Mouse (Mus musculus): ENCODE results near the gene Gnb1. TPM values are rescaled to one million over a fixed set of nuclear protein-coding genes. Genes with fewer than 3 reads are reported as not detected.

The Gnb1 gene
- polyA plus RNA-seq, 1 experiment from 2014 or later, result 625 TPM

GRCm38 (mm10) chr4:155562725-155563399 lies 71.7 kb downstream of the Gnb1 start:
- peak overlapping the region; percentile 51 for H3K4me2 ChIP-seq (ENCODE audit: low read depth, severe bottlenecking)
- H3K27ac ChIP-seq (replicated peaks; ENCODE audit: low read depth, low read length), result peak overlapping the region; percentile 57; the same call in 1 of the 2 replicates
- DNase-seq (ENCODE audit: low spot score) (peak; percentile 55), ATAC-seq (ENCODE audit: insufficient number of reproducible peaks, low FRiP score, low TSS enrichment, low read depth) (no peak)
- peak overlapping the region; percentile 45 for H3K9ac ChIP-seq (ENCODE audit: low read length)
- WGBS, result 3% methylated on average over 19 of the region's 19 CpGs
- H3K27me3 ChIP-seq (ENCODE audit: control insufficient read depth, insufficient read depth, low read length), result no peaks in the 10 kb centered on the region
- peaks cover 11% of the 10 kb centered on the region; the same call in 1 of the 2 replicates for H3K36me3 ChIP-seq (ENCODE audit: control insufficient read depth, insufficient read depth, low read length)
- H3K4me1 ChIP-seq (ENCODE audit: control insufficient read depth, insufficient read depth, low read length), result peaks cover 20% of the 10 kb centered on the region
- H3K9me3 ChIP-seq (ENCODE audit: control insufficient read depth, low read length), result no peaks in the 10 kb centered on the region
- peak overlapping the region; percentile 9; the same call in 1 of the 2 replicates for H3K4me3 ChIP-seq (ENCODE audit: low read depth, low read length)

- H3K4me3 ChIP-seq (ENCODE audit: low read depth, low read length), result peak overlapping the region; percentile 73
- peak overlapping the region; percentile 74 for H3K27ac ChIP-seq (replicated peaks; ENCODE audit: low read depth, low read length)
- H3K4me1 ChIP-seq (ENCODE audit: control insufficient read depth, insufficient read depth, low read length), result peaks cover 20% of the 10 kb centered on the region
- WGBS, result under 1% methylated on average over 67 of the region's 69 CpGs
- no peaks in the 10 kb centered on the region for H3K9me3 ChIP-seq (ENCODE audit: control insufficient read depth, low read length)
- ATAC-seq (ENCODE audit: insufficient number of reproducible peaks, low FRiP score, low TSS enrichment, low read depth), result peak; percentile 94
- peaks cover 8% of the 10 kb centered on the region; the same call in 1 of the 2 replicates for H3K36me3 ChIP-seq (ENCODE audit: control insufficient read depth, insufficient read depth, low read length)
- no peaks in the 10 kb centered on the region for H3K27me3 ChIP-seq (ENCODE audit: control insufficient read depth, insufficient read depth, low read length)
- H3K4me2 ChIP-seq (ENCODE audit: low read depth, severe bottlenecking), result peak overlapping the region; percentile 86
- peak; percentile 97 for DNase-seq (ENCODE audit: low spot score)
- H3K9ac ChIP-seq (ENCODE audit: low read length), result peak overlapping the region; percentile 77
These were observed 72.5 kb downstream of the Gnb1 start for GRCm38 (mm10) chr4:155563400-155564231.

GRCm38 (mm10) chr4:155564315-155565069 lies 73.3 kb downstream of the Gnb1 start:
- Histone ChIP-seq H3K4me3 (ENCODE audit: low read depth, low read length) (peak overlapping the region; percentile 73), H3K36me3 (ENCODE audit: control insufficient read depth, insufficient read depth, low read length) (peaks cover 6% of the 10 kb centered on the region; the same call in 1 of the 2 replicates), H3K9ac (ENCODE audit: low read length) (peak overlapping the region; percentile 77), H3K27me3 (ENCODE audit: control insufficient read depth, insufficient read depth, low read length) (no peaks in the 10 kb centered on the region), H3K9me3 (ENCODE audit: control insufficient read depth, low read length) (no peaks in the 10 kb centered on the region), H3K27ac (replicated peaks; ENCODE audit: low read depth, low read length) (peak overlapping the region; percentile 74; the same call in 1 of the 2 replicates), H3K4me1 (ENCODE audit: control insufficient read depth, insufficient read depth, low read length) (peaks cover 20% of the 10 kb centered on the region), H3K4me2 (ENCODE audit: low read depth, severe bottlenecking) (peak overlapping the region; percentile 86)
- 12% methylated on average over 20 of the region's 20 CpGs for WGBS
- no peak for ATAC-seq (ENCODE audit: insufficient number of reproducible peaks, low FRiP score, low TSS enrichment, low read depth)
- DNase-seq (ENCODE audit: low spot score), result no peak

DNA sequence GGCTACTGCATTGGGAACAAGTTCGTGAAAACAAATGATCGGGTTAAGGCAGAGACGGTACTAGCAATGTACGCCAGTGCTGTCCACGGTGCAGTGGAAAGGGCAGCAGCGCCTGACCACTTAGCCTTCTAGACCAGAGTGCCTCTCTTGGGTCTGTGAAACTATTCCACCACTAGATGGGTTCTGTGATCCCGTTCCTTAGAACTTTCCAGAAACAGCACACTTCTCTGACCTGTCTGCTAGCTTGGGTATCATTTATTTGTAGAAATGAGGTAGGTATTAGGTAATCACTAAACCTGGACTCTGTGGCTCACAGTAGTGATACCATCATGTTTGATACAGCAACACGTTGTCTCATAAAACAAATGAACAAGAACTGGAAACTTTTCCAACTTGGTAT lies 75.4 kb downstream of the Gnb1 start:
- 52% methylated on average over 8 of the region's 8 CpGs for WGBS
- Histone ChIP-seq H3K36me3 (ENCODE audit: control insufficient read depth, insufficient read depth, low read length) (no peaks in the 10 kb centered on the region), H3K4me1 (ENCODE audit: control insufficient read depth, insufficient read depth, low read length) (peaks cover 20% of the 10 kb centered on the region), H3K9me3 (ENCODE audit: control insufficient read depth, low read length) (no peaks in the 10 kb centered on the region), H3K27me3 (ENCODE audit: control insufficient read depth, insufficient read depth, low read length) (no peaks in the 10 kb centered on the region), H3K4me2 (ENCODE audit: low read depth, severe bottlenecking) (no peak overlapping the region), H3K27ac (replicated peaks; ENCODE audit: low read depth, low read length) (no peak overlapping the region), H3K4me3 (ENCODE audit: low read depth, low read length) (no peak overlapping the region), H3K9ac (ENCODE audit: low read length) (no peak overlapping the region)
- ATAC-seq (ENCODE audit: insufficient number of reproducible peaks, low FRiP score, low TSS enrichment, low read depth) (no peak), DNase-seq (ENCODE audit: low spot score) (no peak)

GRCm38 (mm10) chr4:155568170-155568569 lies 77.0 kb downstream of the Gnb1 start:
- WGBS, result 38% methylated on average over 2 of the region's 2 CpGs
- Histone ChIP-seq H3K4me1 (ENCODE audit: control insufficient read depth, insufficient read depth, low read length) (peaks cover 13% of the 10 kb centered on the region), H3K9me3 (ENCODE audit: control insufficient read depth, low read length) (no peaks in the 10 kb centered on the region), H3K27ac (replicated peaks; ENCODE audit: low read depth, low read length) (no peak overlapping the region), H3K4me2 (ENCODE audit: low read depth, severe bottlenecking) (no peak overlapping the region), H3K27me3 (ENCODE audit: control insufficient read depth, insufficient read depth, low read length) (no peaks in the 10 kb centered on the region), H3K9ac (ENCODE audit: low read length) (no peak overlapping the region), H3K4me3 (ENCODE audit: low read depth, low read length) (no peak overlapping the region), H3K36me3 (ENCODE audit: control insufficient read depth, insufficient read depth, low read length) (no peaks in the 10 kb centered on the region)
- ATAC-seq (ENCODE audit: insufficient number of reproducible peaks, low FRiP score, low TSS enrichment, low read depth), result no peak
- DNase-seq (ENCODE audit: low spot score), result no peak

DNA sequence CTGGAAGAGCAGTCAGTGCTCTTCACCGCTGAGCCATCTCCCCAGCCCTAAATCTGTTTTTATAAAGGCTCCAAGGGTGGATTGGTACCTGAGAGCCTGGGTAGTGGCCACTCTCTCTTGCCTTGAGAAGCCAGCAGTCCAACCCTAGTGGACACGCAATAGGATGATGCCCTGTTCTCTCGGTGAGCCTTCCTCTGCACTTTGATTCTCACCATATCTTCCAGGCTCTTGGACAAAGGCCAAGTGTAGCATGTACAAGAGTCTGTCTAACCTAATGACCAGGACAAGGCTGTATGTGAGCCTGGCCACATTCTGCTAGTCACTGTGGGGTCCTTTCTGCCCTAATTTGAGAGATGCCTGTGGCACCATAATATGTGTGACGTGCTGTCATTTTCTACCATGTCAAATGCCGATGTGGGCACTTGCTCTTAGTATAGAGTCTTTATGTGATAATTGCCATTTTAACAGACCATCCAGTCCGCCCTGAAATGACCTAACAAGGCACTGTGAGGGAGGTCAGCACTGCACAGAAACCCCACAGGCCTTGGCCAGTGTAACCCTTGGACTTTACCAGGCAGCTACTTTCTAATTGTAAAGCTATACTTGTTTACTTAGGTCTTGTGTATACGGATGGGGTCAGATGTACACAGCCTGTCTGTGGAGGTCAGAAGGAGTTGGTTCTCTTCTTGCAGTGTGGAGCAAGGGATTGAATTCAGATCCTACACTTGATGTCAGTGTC lies 77.6 kb downstream of the Gnb1 start:
- no peak overlapping the region for H3K9ac ChIP-seq (ENCODE audit: low read length)
- H3K27me3 ChIP-seq (ENCODE audit: control insufficient read depth, insufficient read depth, low read length), result no peaks in the 10 kb centered on the region
- DNase-seq (ENCODE audit: low spot score) (no peak), ATAC-seq (ENCODE audit: insufficient number of reproducible peaks, low FRiP score, low TSS enrichment, low read depth) (no peak)
- no peak overlapping the region for H3K27ac ChIP-seq (replicated peaks; ENCODE audit: low read depth, low read length)
- peaks cover 13% of the 10 kb centered on the region for H3K4me1 ChIP-seq (ENCODE audit: control insufficient read depth, insufficient read depth, low read length)
- H3K36me3 ChIP-seq (ENCODE audit: control insufficient read depth, insufficient read depth, low read length), result no peaks in the 10 kb centered on the region
- no peaks in the 10 kb centered on the region for H3K9me3 ChIP-seq (ENCODE audit: control insufficient read depth, low read length)
- H3K4me2 ChIP-seq (ENCODE audit: low read depth, severe bottlenecking), result no peak overlapping the region
- 92% methylated on average over 7 of the region's 7 CpGs for WGBS
- no peak overlapping the region for H3K4me3 ChIP-seq (ENCODE audit: low read depth, low read length)

DNA sequence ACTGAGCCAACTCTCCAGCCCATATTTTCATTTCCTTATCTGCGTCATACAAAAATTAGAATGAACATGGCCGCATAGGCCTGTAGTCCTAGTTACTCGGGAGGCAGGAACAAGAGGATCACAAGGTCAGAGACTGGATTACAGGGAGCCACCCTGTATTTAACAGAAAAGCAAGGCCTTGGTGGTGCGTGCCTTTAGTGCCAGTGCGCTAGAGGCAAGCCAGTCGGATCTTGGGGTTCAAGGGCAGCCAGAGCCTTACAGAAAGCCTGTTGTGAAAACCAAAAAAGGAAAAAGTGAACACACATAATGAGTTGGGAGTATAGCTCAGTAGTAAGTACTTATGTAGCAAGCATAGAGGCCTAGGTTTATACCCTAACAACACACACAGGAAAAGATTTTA lies 78.7 kb downstream of the Gnb1 start:
- H3K27me3 ChIP-seq (ENCODE audit: control insufficient read depth, insufficient read depth, low read length), result no peaks in the 10 kb centered on the region
- WGBS, result 90% methylated on average over 6 of the region's 6 CpGs
- peaks cover 8% of the 10 kb centered on the region for H3K4me1 ChIP-seq (ENCODE audit: control insufficient read depth, insufficient read depth, low read length)
- no peak overlapping the region for H3K4me2 ChIP-seq (ENCODE audit: low read depth, severe bottlenecking)
- no peaks in the 10 kb centered on the region for H3K36me3 ChIP-seq (ENCODE audit: control insufficient read depth, insufficient read depth, low read length)
- no peak for DNase-seq (ENCODE audit: low spot score)
- no peak overlapping the region for H3K9ac ChIP-seq (ENCODE audit: low read length)
- no peak overlapping the region for H3K27ac ChIP-seq (replicated peaks; ENCODE audit: low read depth, low read length)
- ATAC-seq (ENCODE audit: insufficient number of reproducible peaks, low FRiP score, low TSS enrichment, low read depth), result no peak
- no peak overlapping the region for H3K4me3 ChIP-seq (ENCODE audit: low read depth, low read length)
- H3K9me3 ChIP-seq (ENCODE audit: control insufficient read depth, low read length), result no peaks in the 10 kb centered on the region
